Mouse (Mus musculus) midbrain, postnatal 0 days (tissue): Measurements from ENCODE around the gene Rpa1. TPM values are rescaled to one million over a fixed set of nuclear protein-coding genes. Genes with fewer than 3 reads are reported as not detected.
A peak's percentile ranks its signal among the peaks of the same experiment; 100 is the strongest.
"Not testable (repeated sequence)": the region's sequence is repeated elsewhere in the genome, so short reads cannot be mapped to it uniquely, and the experiment has no call there.

Experiments used
- ATAC-seq: fragments of 200-750 bp; cut with Nextera tagmentation; 2 replicates; pipeline ENCODE4 v1.8.0; 2017; ENCODE audit warnings: moderate number of reproducible peaks, mild to moderate bottlenecking, moderate TSS enrichment, moderate library complexity; ENCODE audit not compliant: low FRiP score
- DNase-seq: peaks from one replicate; pipeline ENCODE4 v3.0.0-alpha.2; 2015; ENCODE audit warnings: low spot score
- H3K27ac ChIP-seq: fragments of 300-500 bp; sonication (generic); 2 replicates; pipeline ENCODE4 v1.5.1; 2014; ENCODE audit warnings: low read depth, mild to moderate bottlenecking, low read length, mixed read lengths
- H3K27me3 ChIP-seq: fragments of 300-500 bp; sonication (generic); 2 replicates; pipeline ENCODE4 v1.6.1; 2014; ENCODE audit warnings: low read length, control low read depth, mixed read lengths; ENCODE audit not compliant: insufficient read depth
- H3K36me3 ChIP-seq: fragments of 300-500 bp; sonication (generic); 2 replicates; pipeline ENCODE4 v1.6.1; 2014; ENCODE audit warnings: low read length, control low read depth, mixed read lengths; ENCODE audit not compliant: insufficient read depth
- H3K4me1 ChIP-seq: fragments of 300-500 bp; sonication (generic); 2 replicates; pipeline ENCODE4 v1.6.1; 2014; ENCODE audit warnings: mild to moderate bottlenecking, control low read depth, antibody characterized with exemption, low read length, mixed read lengths; ENCODE audit not compliant: insufficient read depth
- H3K4me2 ChIP-seq: fragments of 300-500 bp; sonication (generic); 2 replicates; pipeline ENCODE4 v1.6.1; 2014; ENCODE audit warnings: low read depth, mild to moderate bottlenecking, low read length, mixed read lengths; ENCODE audit not compliant: poor library complexity, severe bottlenecking
- H3K4me3 ChIP-seq: fragments of 300-500 bp; sonication (generic); 2 replicates; pipeline ENCODE4 v1.5.1; 2014; ENCODE audit warnings: low read depth, mild to moderate bottlenecking, low read length, moderate library complexity
- H3K9ac ChIP-seq: fragments of 300-500 bp; sonication (generic); replicated peaks from 2 replicates; pipeline ENCODE4 v1.6.1; 2014; ENCODE audit warnings: mild to moderate bottlenecking, low read length, moderate library complexity, mixed read lengths; ENCODE audit not compliant: poor library complexity, severe bottlenecking
- H3K9me3 ChIP-seq: fragments of 300-500 bp; sonication (generic); 2 replicates; pipeline ENCODE4 v1.6.1; 2016; ENCODE audit warnings: low read length, control low read depth
- CTCF ChIP-seq: IDR thresholded peaks from 2 replicates; pipeline ENCODE4 v1.5.1; 2016; ENCODE audit warnings: antibody characterized with exemption, mild to moderate bottlenecking
- WGBS: fragments of 180-500 bp; shearing (Covaris S2); extraction: QIAGEN DNeasy Blood & Tissue Kit; methylation state at CpG from one replicate; pipeline ENCODE4 v1.1.7; 2014; 5-methylcytosine and 5-hydroxymethylcytosine counted together
- polyA plus RNA-seq: library from polyadenylated mRNA; unstranded; fragments of >200 nt; fragmentation: Nextera tagmentation; extraction: Ambion mirVana; gene quantifications from 2 replicates; pipeline ENCODE4 v1.2.1, GENCODE M21; 2015
- total RNA-seq: library from RNA; depleted of rRNA; stranded (reverse); fragments of >200 nt; gene quantifications from 2 replicates; pipeline ENCODE4 v1.2.3, GENCODE M21; 2014

The Rpa1 gene
- total and polyA plus RNA-seq, 2 experiments from 2014 or later, result 43.8 to 47.6 TPM

GRCm38 (mm10) chr11:75289120-75289519 lies 59.0 kb downstream of the Rpa1 start:
- Histone ChIP-seq H3K4me3 (no peak overlapping the region), H3K4me2 (no peak overlapping the region), H3K27ac (no peak overlapping the region), H3K9me3 (no peaks in the 10 kb centered on the region), H3K4me1 (peaks cover 12% of the 10 kb centered on the region), H3K36me3 (no peaks in the 10 kb centered on the region), H3K27me3 (no peaks in the 10 kb centered on the region), H3K9ac (no peak overlapping the region)
- no peak for ATAC-seq
- TF ChIP-seq CTCF, result no peak
- DNase-seq, result no peak
- WGBS, result 65% methylated on average over 2 of the region's 2 CpGs

GRCm38 (mm10) chr11:75288517-75288916 lies 59.6 kb downstream of the Rpa1 start:
- peaks cover 10% of the 10 kb centered on the region; the same call in 1 of the 2 replicates for H3K4me1 ChIP-seq
- DNase-seq (no peak), ATAC-seq (no peak)
- no peaks in the 10 kb centered on the region for H3K27me3 ChIP-seq
- H3K9me3 ChIP-seq, result no peaks in the 10 kb centered on the region
- H3K9ac ChIP-seq, result no peak overlapping the region
- no peak overlapping the region for H3K27ac ChIP-seq
- no peaks in the 10 kb centered on the region for H3K36me3 ChIP-seq
- TF ChIP-seq CTCF, result no peak
- 90% methylated on average over 8 of the region's 8 CpGs for WGBS
- no peak overlapping the region for H3K4me2 ChIP-seq
- H3K4me3 ChIP-seq, result no peak overlapping the region

GRCm38 (mm10) chr11:75287940-75288339 lies 60.2 kb downstream of the Rpa1 start:
- WGBS, result 79% methylated on average over 10 of the region's 10 CpGs
- Histone ChIP-seq H3K9me3 (no peaks in the 10 kb centered on the region), H3K36me3 (no peaks in the 10 kb centered on the region), H3K4me2 (no peak overlapping the region), H3K9ac (no peak overlapping the region), H3K4me3 (no peak overlapping the region), H3K27me3 (no peaks in the 10 kb centered on the region), H3K27ac (no peak overlapping the region), H3K4me1 (peaks cover 10% of the 10 kb centered on the region; the same call in 1 of the 2 replicates)
- DNase-seq, result no peak
- TF ChIP-seq CTCF, result no peak
- no peak for ATAC-seq

GRCm38 (mm10) chr11:75286868-75287267 lies 61.3 kb downstream of the Rpa1 start:
- 95% methylated on average over 4 of the region's 4 CpGs for WGBS
- no peak overlapping the region for H3K4me2 ChIP-seq
- no peak overlapping the region for H3K9ac ChIP-seq

GRCm38 (mm10) chr11:75285893-75286467 lies 62.1 kb downstream of the Rpa1 start:
- DNase-seq (no peak), ATAC-seq (no peak)
- WGBS, result 48% methylated on average over 4 of the region's 4 CpGs
- TF ChIP-seq CTCF, result no peak
- Histone ChIP-seq H3K4me2 (no peak overlapping the region), H3K27ac (no peak overlapping the region), H3K36me3 (no peaks in the 10 kb centered on the region), H3K4me3 (no peak overlapping the region), H3K9ac (no peak overlapping the region), H3K4me1 (peaks cover 4% of the 10 kb centered on the region), H3K27me3 (no peaks in the 10 kb centered on the region), H3K9me3 (no peaks in the 10 kb centered on the region)

More at GRCm38 (mm10) chr11:75286868-75287267, 61.3 kb downstream of the Rpa1 start:
- TF ChIP-seq CTCF, result no peak
- DNase-seq, result no peak
- no peaks in the 10 kb centered on the region for H3K9me3 ChIP-seq
- H3K36me3 ChIP-seq, result no peaks in the 10 kb centered on the region
- H3K27ac ChIP-seq, result no peak overlapping the region
- no peak overlapping the region for H3K4me3 ChIP-seq
- H3K27me3 ChIP-seq, result no peaks in the 10 kb centered on the region
- H3K4me1 ChIP-seq, result peaks cover under 1% of the 10 kb centered on the region
- no peak for ATAC-seq

- not testable (repeated sequence) for H3K9me3 ChIP-seq, H3K27ac ChIP-seq, H3K4me2 ChIP-seq, DNase-seq, H3K36me3 ChIP-seq, H3K27me3 ChIP-seq, H3K9ac ChIP-seq, ATAC-seq, H3K4me3 ChIP-seq
- 70% methylated on average over 3 of the region's 3 CpGs for WGBS
- TF ChIP-seq CTCF, result peak; percentile 30; the same call in 1 of the 2 replicates
- H3K4me1 ChIP-seq, result peaks cover 24% of the 10 kb centered on the region
Measured at GRCm38 (mm10) chr11:75283784-75284183, 64.3 kb downstream of the Rpa1 start.
